Mouse (Mus musculus): ENCODE measurements around the gene Usp30.

- no peak for TF ChIP-seq GATA1 (IDR thresholded peaks at IDR 0.05; ENCODE audit: low read depth, low read length)
- no peak for TF ChIP-seq MYC (IDR thresholded peaks at IDR 0.05; ENCODE audit: low read depth, low read length)
- TF ChIP-seq EP300 (IDR thresholded peaks at IDR 0.05; ENCODE audit: low read depth in 1 of 2, low read length in 2 of 2): no peak
- no peak for TF ChIP-seq TCF12 (IDR thresholded peaks at IDR 0.05; ENCODE audit: low read depth, low read length)
Measured at GRCm38 (mm10) chr5:114172936-114173335, 107.7 kb downstream of the Usp30 start.

Measured in MEL (cell line).